ENCODE assay signal across 26 mouse cellular contexts in the genomic region with DNA sequence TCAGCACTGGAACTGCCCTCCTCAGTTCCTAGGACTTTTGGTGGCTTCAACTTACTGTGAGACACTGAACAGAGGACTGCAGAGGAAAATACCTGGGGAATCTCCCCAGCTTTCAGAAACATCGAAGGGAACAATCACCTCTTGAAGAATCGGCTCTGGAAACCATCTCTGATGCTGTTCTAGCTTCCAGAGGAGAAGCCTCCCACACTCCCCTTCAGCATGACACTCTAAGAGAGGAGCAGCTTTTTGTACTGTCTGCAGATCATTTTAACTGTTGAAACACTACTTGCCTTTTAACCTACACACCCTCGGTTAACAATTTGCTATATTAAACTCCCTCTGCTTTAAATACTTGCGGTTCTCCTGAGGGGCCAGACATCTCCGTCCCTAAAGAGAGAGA.
"Had no signal": no experiment of that assay in that cellular context is flagged by ENCODE, and none has a peak within 500 bp of the region (broad histone marks: within the 10 kb centered on the region; RNA-seq: fewer than 3 reads in every experiment).

No protein-coding gene starts in this region.

- H3K9me3 ChIP-seq: heart, embryonic 10.5 days; heart, embryonic 12.5 days; hindbrain, embryonic 10.5 days; hindbrain, embryonic 12.5 days; intestine, embryonic 15.5 days; limb, embryonic 15.5 days; liver, embryonic 12.5 days had no signal

- H3K27me3 ChIP-seq: heart, embryonic 12.5 days; hindbrain, embryonic 12.5 days; intestine, embryonic 15.5 days; limb, embryonic 13.5 days; limb, embryonic 15.5 days; liver, embryonic 12.5 days had no signal

- DNase-seq: gastrocnemius, adult 2 months; gastrocnemius, postnatal 10 days; gastrocnemius, postnatal 25 days; heart, adult 18-20 months; heart, postnatal 10 days; heart, postnatal 4 days; kidney, adult 18-20 months; kidney, adult 8-10 months; kidney, postnatal 10 days; kidney, postnatal 25 days; kidney, postnatal 4 days; layer of hippocampus, postnatal 36 days; left cerebral cortex, postnatal 4 days had no signal

- H3K4me3 ChIP-seq: gastrocnemius, adult 2 months; heart, embryonic 10.5 days; heart, embryonic 12.5 days; hindbrain, embryonic 10.5 days; hindbrain, embryonic 12.5 days; intestine, embryonic 15.5 days; layer of hippocampus, adult 2 months; limb, embryonic 13.5 days; limb, embryonic 15.5 days; liver, embryonic 12.5 days had no signal

- H3K4me2 ChIP-seq: heart, embryonic 12.5 days; hindbrain, embryonic 12.5 days; hindbrain, embryonic 14.5 days; intestine, embryonic 15.5 days; limb, embryonic 13.5 days; limb, embryonic 15.5 days; liver, embryonic 12.5 days had no signal

- H3K4me1 ChIP-seq: heart, embryonic 10.5 days; heart, embryonic 12.5 days; hindbrain, embryonic 10.5 days; hindbrain, embryonic 12.5 days; intestine, embryonic 15.5 days; limb, embryonic 13.5 days; limb, embryonic 15.5 days; liver, embryonic 12.5 days had no signal

- H3K27ac ChIP-seq: gastrocnemius, adult 2 months; heart, embryonic 10.5 days; hindbrain, embryonic 10.5 days; hindbrain, embryonic 12.5 days; hindbrain, embryonic 14.5 days; intestine, embryonic 15.5 days; layer of hippocampus, adult 2 months; limb, embryonic 13.5 days; limb, embryonic 15.5 days; liver, embryonic 12.5 days had no signal

- H3K36me3 ChIP-seq: heart, embryonic 10.5 days; heart, embryonic 12.5 days; hindbrain, embryonic 10.5 days; hindbrain, embryonic 12.5 days; intestine, embryonic 15.5 days; limb, embryonic 13.5 days; limb, embryonic 15.5 days; liver, embryonic 12.5 days had no signal

- ATAC-seq: hindbrain, embryonic 16.5 days; inflammation-experienced regulatory T-cells, adult 6 months; intestine, embryonic 15.5 days; intestine, postnatal 0 days; liver, embryonic 12.5 days had no signal

- H3K9ac ChIP-seq: heart, embryonic 12.5 days; hindbrain, embryonic 12.5 days; hindbrain, embryonic 14.5 days; intestine, embryonic 15.5 days; limb, embryonic 13.5 days; limb, embryonic 15.5 days; liver, embryonic 12.5 days had no signal
